Mouse (Mus musculus): ENCODE measurements at regions not wholly inside any gene's neighbourhood (a gene's known extent, or its start where the extent isn't known, plus 50 kb on each side); places are given as distances from the start of the nearest gene placed in this dataset.

- no peak for TF ChIP-seq POLR2A (IDR thresholded peaks at IDR 0.05; ENCODE audit: control insufficient read depth in 1 of 2, insufficient read depth in 1 of 2, low read depth in 1 of 2, low read length in 2 of 2, poor library complexity in 1 of 2)
- no peak for TF ChIP-seq CTCF (IDR thresholded peaks at IDR 0.05 in 2 of 3, conservative IDR thresholded peaks at IDR 0.05 in 1 of 3; ENCODE audit: control insufficient read depth in 1 of 3, insufficient read depth in 1 of 3, low read depth in 2 of 3, low read length in 3 of 3, poor library complexity in 1 of 3, severe bottlenecking in 1 of 3)
- no peak for TF ChIP-seq MYB (IDR thresholded peaks at IDR 0.05; ENCODE audit: low read depth, low read length)
- TF ChIP-seq E2F4 (IDR thresholded peaks at IDR 0.05; ENCODE audit: borderline replicate concordance, low read depth, low read length), result no peak
- no peak for TF ChIP-seq MAX (IDR thresholded peaks at IDR 0.05; ENCODE audit: low read length)
These were observed 66.8 kb upstream of the Cnih3 start for GRCm38 (mm10) chr1:181285600-181285999.
